Mouse (Mus musculus) layer of hippocampus, postnatal 25 days (tissue): ENCODE results near the gene Foxi3. TPM values are rescaled to one million over a fixed set of nuclear protein-coding genes. Genes with fewer than 3 reads are reported as not detected.

Experiments used
- DNase-seq, 2 experiments: peaks; one replicate each; pipeline ENCODE4 v3.0.0; 2022; ENCODE audit warnings: mixed read lengths in 2 of 2, low spot score in 1 of 2; ENCODE audit errors: extremely low spot score in 1 of 2
- total RNA-seq, 2 experiments: library from RNA; stranded (reverse); gene quantifications; 2 replicates each; pipeline ENCODE4 v1.2.3; 2021

The Foxi3 gene
- total RNA-seq, 2 experiments from 2014 or later, result not detected

- DNase-seq, result no peak
These were observed 26.1 kb downstream of the Foxi3 start for GRCm38 (mm10) chr6:70982416-70982815.

GRCm38 (mm10) chr6:70986683-70987082 lies 30.4 kb downstream of the Foxi3 start:
- DNase-seq, result no peak

- no peak for DNase-seq
These were observed 39.9 kb downstream of the Foxi3 start for GRCm38 (mm10) chr6:70996123-70996723.

- no peak for DNase-seq
These were observed 46.3 kb downstream of the Foxi3 start for GRCm38 (mm10) chr6:71002656-71003055.

- no peak for DNase-seq
These were observed 47.8 kb downstream of the Foxi3 start for GRCm38 (mm10) chr6:71004161-71004560.

Other genes starting within 250 kb of the Foxi3 start
- 10 to 100 TPM in 1 of 2 experiments, 1 to 10 TPM in 1; 9.9 to 11.6 TPM for gene Rpia, start 164.3 kb upstream of the Foxi3 start, total RNA-seq
- 10 to 100 TPM; 21.6 to 22.3 TPM for gene Eif2ak3, start 112.0 kb upstream of the Foxi3 start, total RNA-seq
- not detected for gene Tex37, start 37.6 kb upstream of the Foxi3 start, total RNA-seq
- gene Thnsl2, start 187.9 kb downstream of the Foxi3 start, total RNA-seq, result 1 to 10 TPM; 3.7 TPM
- not detected for gene Fabp1, start 243.3 kb downstream of the Foxi3 start, total RNA-seq